Mouse (Mus musculus) forebrain, embryonic 14.5 days (tissue): ENCODE measurements around the gene Sun1. TPM values are rescaled to one million over a fixed set of nuclear protein-coding genes. Genes with fewer than 3 reads are reported as not detected.

ENCODE experiments used
- ATAC-seq: fragments of 200-750 bp; cut with Nextera tagmentation; 2 replicates; pipeline ENCODE4 v1.8.0; 2017; ENCODE audit warnings: mild to moderate bottlenecking, moderate library complexity
- DNase-seq: peaks from one replicate; pipeline ENCODE4 v3.0.0-alpha.2; 2015; ENCODE audit warnings: low spot score
- H3K27ac ChIP-seq: fragments of 300-500 bp; sonication (generic); 2 replicates; pipeline ENCODE4 v1.5.1; 2014; ENCODE audit warnings: low read depth, mild to moderate bottlenecking, control low read depth, low read length, moderate library complexity
- H3K27me3 ChIP-seq: fragments of 300-500 bp; sonication (generic); replicated peaks from 2 replicates; pipeline ENCODE4 v1.6.1; 2014; ENCODE audit warnings: low read length, control low read depth, mixed read lengths; ENCODE audit not compliant: control insufficient read depth, insufficient read depth
- H3K36me3 ChIP-seq: fragments of 300-500 bp; sonication (generic); 2 replicates; pipeline ENCODE4 v1.6.1; 2014; ENCODE audit warnings: low read length, control low read depth; ENCODE audit not compliant: control insufficient read depth, insufficient read depth
- H3K4me1 ChIP-seq: fragments of 300-500 bp; sonication (generic); 2 replicates; pipeline ENCODE4 v1.6.1; 2014; ENCODE audit warnings: antibody characterized with exemption, low read length, control low read depth; ENCODE audit not compliant: control insufficient read depth, insufficient read depth
- H3K4me2 ChIP-seq: fragments of 300-500 bp; sonication (generic); 2 replicates; pipeline ENCODE4 v1.6.1; 2014; ENCODE audit warnings: mild to moderate bottlenecking, control low read depth, low read length
- H3K4me3 ChIP-seq: fragments of 300-500 bp; sonication (generic); 2 replicates; pipeline ENCODE4 v1.5.1; 2014; ENCODE audit warnings: low read depth, low read length, control low read depth
- H3K9ac ChIP-seq: fragments of 300-500 bp; sonication (generic); 2 replicates; pipeline ENCODE4 v1.6.1; 2014; ENCODE audit warnings: mild to moderate bottlenecking, low read length, control low read depth, moderate library complexity
- H3K9me3 ChIP-seq: fragments of 300-500 bp; sonication (generic); replicated peaks from 2 replicates; pipeline ENCODE4 v1.6.1; 2016; ENCODE audit warnings: low read length, control low read depth, mixed read lengths; ENCODE audit not compliant: control insufficient read depth
- WGBS: fragments of 180-500 bp; shearing (Covaris S2); extraction: QIAGEN DNeasy Blood & Tissue Kit; methylation state at CpG from one replicate; pipeline ENCODE4 v1.1.7; 2014; 5-methylcytosine and 5-hydroxymethylcytosine counted together
- polyA plus RNA-seq: library from polyadenylated mRNA; unstranded; fragments of >200 nt; fragmentation: Nextera tagmentation; extraction: Ambion mirVana; gene quantifications from 2 replicates; pipeline ENCODE4 v1.2.1, GENCODE M21; 2014

Sun1 gene
- polyA plus RNA-seq, 1 experiment from 2014 or later = 44.4 TPM

GRCm38 (mm10) chr5:139202127-139202526, 1.7 kb downstream of the Sun1 start:
- Histone ChIP-seq H3K4me1 (peaks cover 15% of the 10 kb centered on the region), H3K36me3 (no peaks in the 10 kb centered on the region; the same call in none of the 2 replicates), H3K4me2 (peak overlapping the region; percentile 86), H3K9ac (peak overlapping the region; percentile 88; the same call in 1 of the 2 replicates), H3K27me3 (no peaks in the 10 kb centered on the region), H3K9me3 (no peaks in the 10 kb centered on the region), H3K27ac (no peak overlapping the region), H3K4me3 (peak overlapping the region; percentile 90)
- 71% methylated on average over 11 of the region's 11 CpGs for WGBS
- no peak for ATAC-seq
- DNase-seq = no peak

GRCm38 (mm10) chr5:139203312-139203711, 2.9 kb downstream of the Sun1 start:
- ATAC-seq = no peak
- H3K4me1 ChIP-seq = peaks cover 15% of the 10 kb centered on the region
- no peak overlapping the region for H3K4me2 ChIP-seq
- H3K9me3 ChIP-seq = no peaks in the 10 kb centered on the region
- no peak overlapping the region for H3K9ac ChIP-seq
- no peak overlapping the region for H3K4me3 ChIP-seq
- DNase-seq = no peak
- no peaks in the 10 kb centered on the region for H3K27me3 ChIP-seq
- H3K27ac ChIP-seq = no peak overlapping the region
- WGBS = 91% methylated on average over 5 of the region's 5 CpGs
- no peaks in the 10 kb centered on the region; the same call in none of the 2 replicates for H3K36me3 ChIP-seq

- ATAC-seq (no peak), DNase-seq (no peak)
- H3K27me3 ChIP-seq = no peaks in the 10 kb centered on the region
- no peak overlapping the region for H3K27ac ChIP-seq
- no peaks in the 10 kb centered on the region for H3K9me3 ChIP-seq
- WGBS = 66% methylated on average over 4 of the region's 4 CpGs
- no peak overlapping the region for H3K4me3 ChIP-seq
- no peak overlapping the region for H3K9ac ChIP-seq
- peaks cover 12% of the 10 kb centered on the region for H3K4me1 ChIP-seq
- H3K4me2 ChIP-seq = no peak overlapping the region
- peaks cover 6% of the 10 kb centered on the region for H3K36me3 ChIP-seq
Measured at GRCm38 (mm10) chr5:139206081-139206480, 5.6 kb downstream of the Sun1 start.

- no peak overlapping the region for H3K27ac ChIP-seq
- WGBS = 80% methylated on average over 7 of the region's 7 CpGs
Measured at GRCm38 (mm10) chr5:139206525-139206924, 6.1 kb downstream of the Sun1 start.

GRCm38 (mm10) chr5:139208183-139208582, 7.7 kb downstream of the Sun1 start:
- Histone ChIP-seq H3K27ac (no peak overlapping the region), H3K4me1 (no peaks in the 10 kb centered on the region), H3K36me3 (peaks cover 10% of the 10 kb centered on the region), H3K9ac (no peak overlapping the region), H3K9me3 (no peaks in the 10 kb centered on the region), H3K4me3 (no peak overlapping the region), H3K27me3 (no peaks in the 10 kb centered on the region), H3K4me2 (no peak overlapping the region)
- DNase-seq (no peak), ATAC-seq (no peak)

More at GRCm38 (mm10) chr5:139206525-139206924, 6.1 kb downstream of the Sun1 start:
- peaks cover 8% of the 10 kb centered on the region for H3K4me1 ChIP-seq
- H3K4me3 ChIP-seq = no peak overlapping the region
- DNase-seq = no peak
- no peaks in the 10 kb centered on the region for H3K9me3 ChIP-seq
- H3K4me2 ChIP-seq = no peak overlapping the region
- H3K36me3 ChIP-seq = peaks cover 6% of the 10 kb centered on the region
- H3K27me3 ChIP-seq = no peaks in the 10 kb centered on the region
- no peak overlapping the region for H3K9ac ChIP-seq
- ATAC-seq = no peak

GRCm38 (mm10) chr5:139208871-139209684, 8.6 kb downstream of the Sun1 start:
- peaks cover 10% of the 10 kb centered on the region for H3K36me3 ChIP-seq
- no peaks in the 10 kb centered on the region for H3K9me3 ChIP-seq
- no peak overlapping the region for H3K4me2 ChIP-seq
- ATAC-seq (no peak), DNase-seq (no peak)
- no peaks in the 10 kb centered on the region for H3K27me3 ChIP-seq
- H3K9ac ChIP-seq = no peak overlapping the region
- H3K4me1 ChIP-seq = no peaks in the 10 kb centered on the region
- H3K27ac ChIP-seq = no peak overlapping the region
- H3K4me3 ChIP-seq = no peak overlapping the region
- 92% methylated on average over 10 of the region's 10 CpGs for WGBS

GRCm38 (mm10) chr5:139209685-139210026, 9.2 kb downstream of the Sun1 start:
- no peaks in the 10 kb centered on the region for H3K27me3 ChIP-seq
- no peak overlapping the region for H3K9ac ChIP-seq
- no peak overlapping the region for H3K4me3 ChIP-seq
- H3K27ac ChIP-seq = no peak overlapping the region
- no peaks in the 10 kb centered on the region for H3K9me3 ChIP-seq
- no peak overlapping the region for H3K4me2 ChIP-seq
- 96% methylated on average over 7 of the region's 7 CpGs for WGBS
- H3K4me1 ChIP-seq = no peaks in the 10 kb centered on the region
- ATAC-seq (no peak), DNase-seq (no peak)
- peaks cover 12% of the 10 kb centered on the region for H3K36me3 ChIP-seq

GRCm38 (mm10) chr5:139211737-139212385, 11.4 kb downstream of the Sun1 start:
- DNase-seq = no peak
- WGBS = 80% methylated on average over 11 of the region's 11 CpGs
- peaks cover 32% of the 10 kb centered on the region for H3K36me3 ChIP-seq
- no peaks in the 10 kb centered on the region for H3K9me3 ChIP-seq
- H3K4me1 ChIP-seq = no peaks in the 10 kb centered on the region
- H3K4me3 ChIP-seq = no peak overlapping the region
- no peak overlapping the region for H3K9ac ChIP-seq
- no peaks in the 10 kb centered on the region for H3K27me3 ChIP-seq
- H3K4me2 ChIP-seq = no peak overlapping the region
- ATAC-seq = no peak
- H3K27ac ChIP-seq = no peak overlapping the region

- DNase-seq (no peak), ATAC-seq (no peak)
- H3K9me3 ChIP-seq = no peaks in the 10 kb centered on the region
- H3K4me2 ChIP-seq = no peak overlapping the region
- H3K9ac ChIP-seq = no peak overlapping the region
- H3K4me1 ChIP-seq = no peaks in the 10 kb centered on the region
- H3K36me3 ChIP-seq = peaks cover 38% of the 10 kb centered on the region
- no peak overlapping the region for H3K4me3 ChIP-seq
- no peak overlapping the region for H3K27ac ChIP-seq
- no peaks in the 10 kb centered on the region for H3K27me3 ChIP-seq
Measured at GRCm38 (mm10) chr5:139214298-139214697, 13.9 kb downstream of the Sun1 start.
